Mouse (Mus musculus) olfactory bulb, adult 2 months (tissue): Measurements from ENCODE around the gene Zmym2.
"Not testable (repeated sequence)": the region's sequence is repeated elsewhere in the genome, so short reads cannot be mapped to it uniquely, and the experiment has no call there.

Experiments used
- CTCF ChIP-seq: fragments of 200-500 bp; IDR thresholded peaks from 2 replicates; pipeline ENCODE4 v1.5.1; 2012; ENCODE audit warnings: low read depth, mild to moderate bottlenecking, low read length, moderate library complexity; ENCODE audit not compliant: insufficient read depth
- POLR2A ChIP-seq: fragments of 200-500 bp; IDR thresholded peaks from 2 replicates; pipeline ENCODE4 v1.6.1; 2012; ENCODE audit warnings: mild to moderate bottlenecking, low read depth, low read length, moderate library complexity; ENCODE audit not compliant: insufficient read depth

GRCm38 (mm10) chr14:56885986-56886593 is 363 bp upstream of the Zmym2 start:
- TF ChIP-seq CTCF: not testable (repeated sequence)
- TF ChIP-seq POLR2A: peak; percentile 20; the same call in 1 of the 2 replicates
